Mouse (Mus musculus): ENCODE data around the gene Enox1.

The Enox1 gene

GRCm38 (mm10) chr14:77371977-77372376, 215.4 kb downstream of the Enox1 start:
- no peak for DNase-seq (ENCODE audit: low spot score)

- DNase-seq (ENCODE audit: low spot score), result no peak
These were observed 216.6 kb downstream of the Enox1 start for GRCm38 (mm10) chr14:77373119-77373518.

DNA sequence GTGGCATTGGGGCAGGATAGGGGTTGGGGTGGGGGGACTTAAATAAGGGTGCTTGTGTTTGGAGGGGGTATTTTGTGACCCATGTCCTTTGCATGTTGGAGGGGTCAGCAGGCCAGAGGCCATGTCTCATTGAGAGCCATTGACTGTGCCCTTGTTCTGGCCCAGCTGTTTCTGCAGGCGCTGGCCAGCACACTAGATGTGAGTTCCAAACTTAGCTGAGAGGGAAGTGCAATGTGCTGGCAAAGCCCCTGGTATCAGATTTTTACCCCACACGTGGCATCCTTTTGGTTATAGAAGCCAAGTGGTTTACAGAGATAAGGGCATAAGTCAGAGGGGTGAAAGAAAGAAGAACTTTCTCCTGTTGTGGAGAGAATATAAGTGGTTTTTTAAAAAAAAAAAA, 218.5 kb downstream of the Enox1 start:
- DNase-seq (ENCODE audit: low spot score), result no peak

DNA sequence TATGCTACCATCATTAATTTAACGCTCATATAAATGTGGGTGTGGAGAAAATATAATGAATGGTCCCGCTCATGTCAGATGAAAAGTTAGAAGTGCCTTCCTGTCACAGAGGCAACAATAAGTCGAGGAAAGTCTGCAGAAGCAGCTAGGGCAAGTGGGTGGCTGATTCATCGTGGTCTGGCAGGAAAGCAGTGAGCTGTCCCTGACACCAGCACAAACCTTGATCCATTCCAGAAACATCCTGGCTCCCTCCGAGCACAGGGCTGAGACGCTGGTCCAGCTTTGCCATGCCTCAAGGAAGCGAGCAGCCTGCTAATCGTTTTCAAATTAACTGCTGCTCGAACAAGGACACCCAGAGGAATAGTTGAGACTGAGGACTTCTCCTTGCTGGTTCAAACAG, 219.1 kb downstream of the Enox1 start:
- DNase-seq (ENCODE audit: low spot score), result no peak

GRCm38 (mm10) chr14:77376731-77377130, 220.2 kb downstream of the Enox1 start:
- no peak for DNase-seq (ENCODE audit: low spot score)

DNA sequence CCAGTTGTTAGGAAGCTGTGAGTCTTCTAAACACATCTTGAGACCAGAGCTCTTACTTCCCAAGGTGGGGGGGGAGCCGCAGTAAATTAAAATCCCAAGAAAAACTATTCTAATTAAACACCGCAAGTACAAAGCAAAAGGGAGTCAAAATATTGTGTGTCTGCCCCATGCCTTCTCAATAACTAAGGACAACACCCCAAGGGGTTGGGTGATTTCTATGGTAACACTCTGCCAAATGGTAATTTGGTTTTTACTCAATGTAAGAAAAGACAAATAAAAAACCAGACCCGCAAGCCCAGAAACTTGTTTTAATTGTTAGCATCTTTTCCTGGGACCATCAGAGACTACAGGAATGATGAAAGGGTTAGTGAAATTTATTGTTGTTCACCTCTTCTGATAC, 220.9 kb downstream of the Enox1 start:
- DNase-seq (ENCODE audit: low spot score), result no peak

DNA sequence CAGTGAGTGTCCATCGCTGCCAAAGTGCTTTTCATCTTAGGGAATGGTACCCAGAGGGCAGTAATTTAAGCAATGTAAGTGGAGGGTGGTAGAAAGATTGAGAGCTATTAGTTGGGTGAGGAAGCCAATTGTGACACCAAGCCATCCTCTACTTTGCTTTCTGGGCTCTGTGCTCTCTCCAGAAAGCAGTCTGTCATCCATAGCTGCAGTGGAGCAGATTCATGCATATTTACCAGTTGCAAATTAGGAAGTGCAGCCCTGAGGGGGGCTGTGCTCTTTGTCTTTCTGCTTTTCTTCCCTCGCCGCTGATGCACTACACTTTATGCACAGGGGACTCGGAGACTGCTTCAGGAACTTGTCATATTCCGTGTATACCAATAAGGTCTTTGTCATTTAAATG, 221.3 kb downstream of the Enox1 start:
- DNase-seq (ENCODE audit: low spot score), result no peak

GRCm38 (mm10) chr14:77381532-77381931, 225.0 kb downstream of the Enox1 start:
- DNase-seq (ENCODE audit: low spot score), result no peak

DNA sequence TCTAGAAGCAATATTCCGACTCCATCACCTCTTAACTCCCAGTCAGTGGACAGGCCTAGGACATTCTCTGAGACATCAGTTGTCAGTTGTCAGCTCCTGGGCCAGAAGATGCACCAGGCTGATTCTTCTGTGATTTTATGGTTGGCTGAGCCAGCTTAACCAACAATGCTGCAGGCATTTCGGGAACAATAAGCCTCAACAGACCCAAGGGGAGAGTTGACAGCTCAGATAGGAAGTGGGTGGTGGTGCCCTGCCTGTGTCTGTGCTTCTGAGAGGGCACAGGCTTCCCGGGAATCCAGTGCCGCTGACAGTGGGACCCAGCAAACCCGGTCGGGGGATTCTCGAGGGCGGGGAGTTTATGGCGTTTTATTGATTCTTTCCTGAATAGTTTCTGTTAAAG, 229.1 kb downstream of the Enox1 start:
- no peak for DNase-seq (ENCODE audit: low spot score)

DNA sequence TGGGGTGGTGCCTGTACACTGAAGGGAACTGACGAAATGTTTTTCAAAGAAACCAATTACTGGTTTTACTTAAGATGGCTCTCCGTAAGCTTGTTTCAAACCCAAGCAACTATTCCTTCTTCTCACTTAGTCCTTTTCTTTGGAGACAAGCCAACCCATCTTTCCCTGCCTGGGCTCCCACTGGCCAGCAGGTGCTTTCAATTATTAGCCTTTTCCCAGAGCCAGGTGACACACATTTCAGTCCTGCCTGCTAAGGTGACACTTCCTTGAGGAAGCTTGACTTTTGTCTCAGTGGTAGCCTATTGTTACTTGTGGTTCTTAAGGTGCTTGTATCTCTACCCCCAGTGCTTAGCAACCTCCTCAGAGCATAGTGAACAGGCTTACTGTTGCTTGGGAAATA, 231.3 kb downstream of the Enox1 start:
- DNase-seq (ENCODE audit: low spot score), result no peak

- DNase-seq (ENCODE audit: low spot score), result no peak
These were observed 232.7 kb downstream of the Enox1 start for GRCm38 (mm10) chr14:77389276-77389675.

DNA sequence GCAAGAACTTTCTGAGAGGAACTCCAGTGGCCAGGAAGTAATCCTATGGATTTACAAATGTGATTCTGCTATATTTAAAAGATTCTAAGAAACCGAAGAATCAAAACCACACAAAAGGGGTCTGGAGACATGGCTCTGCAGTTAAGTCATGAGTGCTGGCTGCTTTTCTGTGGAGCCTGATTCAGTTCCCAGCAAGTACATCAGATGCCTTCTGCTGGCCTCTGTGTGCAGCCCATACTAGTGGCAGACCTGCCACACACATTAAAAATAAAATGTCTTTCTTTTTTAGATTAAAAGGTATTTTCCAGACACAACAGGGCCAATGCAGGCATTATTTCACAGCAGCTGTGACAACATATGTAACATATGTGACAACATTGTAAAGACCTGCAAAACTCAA, 235.9 kb downstream of the Enox1 start:
- DNase-seq (ENCODE audit: low spot score), result no peak

- DNase-seq (ENCODE audit: low spot score), result no peak
These were observed 249.9 kb downstream of the Enox1 start for GRCm38 (mm10) chr14:77406241-77407114.

DNA sequence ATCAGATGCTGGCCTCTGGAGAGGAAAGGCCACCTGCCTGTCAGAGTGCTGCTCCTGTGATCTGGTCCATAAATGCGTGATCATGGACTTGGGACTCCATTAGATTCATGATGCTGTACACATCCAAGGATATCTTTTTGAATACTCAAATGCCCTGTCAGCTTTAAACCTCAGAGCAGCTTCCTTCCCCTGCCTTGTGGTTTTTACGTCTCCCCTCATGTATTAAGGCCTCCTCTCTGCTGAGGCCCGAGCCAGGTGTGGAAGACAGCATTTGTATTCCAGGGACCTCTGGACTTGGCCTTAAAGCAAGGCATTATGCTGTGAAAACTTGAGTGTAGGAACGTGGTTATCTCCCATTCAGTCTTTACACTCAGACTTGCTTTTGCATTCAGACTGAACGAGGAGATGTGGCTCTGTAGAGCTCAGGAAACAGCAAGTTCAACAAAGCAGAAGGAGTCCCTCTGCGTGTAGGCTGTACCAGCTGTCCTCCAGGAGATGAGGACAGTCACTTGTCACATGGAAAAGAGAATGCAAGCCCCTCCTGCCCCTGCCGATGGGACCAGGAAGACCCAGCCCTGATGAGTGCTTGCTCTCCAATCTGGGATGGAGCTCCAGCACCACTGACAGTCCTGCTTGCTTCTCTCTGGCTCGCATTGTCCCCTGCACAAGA, 252.8 kb downstream of the Enox1 start:
- no peak for DNase-seq (ENCODE audit: low spot score)

GRCm38 (mm10) chr14:77410354-77410753, 253.8 kb downstream of the Enox1 start:
- no peak for DNase-seq (ENCODE audit: low spot score)

DNA sequence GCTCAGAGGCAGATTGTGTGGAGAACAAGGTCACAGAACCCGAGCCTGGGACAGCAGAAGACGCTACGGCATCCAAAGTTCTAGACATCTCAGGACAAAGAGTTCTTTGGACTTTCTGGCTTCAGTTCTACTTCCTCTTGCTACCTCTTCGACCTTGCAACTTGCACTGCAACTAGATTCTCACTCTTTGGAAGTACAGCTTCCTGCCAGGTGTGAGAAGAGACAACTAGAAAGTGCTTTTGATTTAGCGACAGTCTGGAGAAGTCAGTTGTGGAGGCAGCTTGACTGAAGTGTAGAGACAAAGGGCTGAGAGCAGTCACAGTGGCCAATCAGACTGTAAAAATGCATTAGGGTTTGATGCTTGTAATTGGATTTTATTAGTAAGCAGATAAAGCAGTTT, 256.5 kb downstream of the Enox1 start:
- DNase-seq (ENCODE audit: low spot score), result no peak

GRCm38 (mm10) chr14:77416358-77416757, 259.8 kb downstream of the Enox1 start:
- DNase-seq (ENCODE audit: low spot score), result no peak

- no peak for DNase-seq (ENCODE audit: low spot score)
These were observed 264.5 kb downstream of the Enox1 start for GRCm38 (mm10) chr14:77421031-77421430.

- no peak for DNase-seq (ENCODE audit: low spot score)
These were observed 266.6 kb downstream of the Enox1 start for GRCm38 (mm10) chr14:77423194-77423593.

DNA sequence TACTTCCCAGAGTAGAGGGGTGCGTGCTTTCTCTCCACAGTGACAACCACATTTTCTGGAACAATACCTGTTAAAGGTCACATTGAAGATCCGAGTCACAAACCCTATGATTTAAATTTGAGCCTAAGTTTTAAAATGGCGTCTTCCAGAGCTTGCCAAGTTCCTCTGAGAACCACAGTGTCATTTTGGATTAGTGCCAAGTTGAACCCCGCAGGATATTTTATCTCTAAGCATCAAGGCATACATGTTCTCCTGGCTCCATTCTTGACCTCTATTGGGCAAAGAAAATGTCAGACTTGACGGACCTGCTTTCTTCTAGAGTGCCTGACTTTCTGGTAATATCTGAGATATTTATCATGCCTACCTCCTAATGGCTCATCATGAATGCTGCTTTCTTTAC, 282.9 kb downstream of the Enox1 start:
- DNase-seq (ENCODE audit: low spot score), result no peak

DNA sequence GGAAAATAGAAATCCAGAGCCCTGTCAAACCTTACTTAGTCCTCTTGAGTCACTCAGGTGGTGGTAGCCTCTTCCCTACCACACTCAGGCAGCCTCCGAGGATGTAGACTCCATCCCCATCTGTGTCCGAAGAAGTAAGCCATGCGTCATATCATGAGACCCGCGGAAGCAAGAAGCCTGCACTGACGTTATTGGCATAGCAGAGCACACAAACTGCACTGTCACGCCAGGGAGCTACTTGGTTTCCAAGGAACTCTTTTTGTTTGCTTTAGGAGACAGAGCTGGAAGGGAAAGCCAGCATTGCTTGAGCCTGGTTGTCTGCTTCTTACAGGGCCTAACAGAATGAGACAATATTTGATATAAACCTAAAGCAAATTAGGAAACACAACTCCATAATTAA, 284.2 kb downstream of the Enox1 start:
- no peak for DNase-seq (ENCODE audit: low spot score)

DNA sequence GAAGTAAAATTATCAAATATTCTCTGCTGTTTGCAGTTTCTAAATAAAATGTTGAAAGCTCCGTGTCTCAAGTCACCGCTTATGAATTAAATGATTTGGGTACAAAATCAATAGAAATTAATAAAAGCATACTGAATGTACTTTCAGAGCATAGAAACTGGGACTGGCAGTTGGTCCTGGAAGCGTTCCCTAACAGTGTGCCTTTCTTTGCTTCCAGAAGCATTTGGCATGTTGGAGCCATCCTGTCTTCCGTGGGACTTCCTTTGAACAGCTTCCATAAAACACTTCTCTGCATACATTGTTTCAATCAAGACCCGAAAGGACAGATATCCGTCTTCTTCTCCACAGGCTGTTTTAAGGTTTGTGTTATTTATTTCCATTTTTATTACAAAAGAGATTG, 285.0 kb downstream of the Enox1 start:
- no peak for DNase-seq (ENCODE audit: low spot score)

GRCm38 (mm10) chr14:77448001-77448400, 291.4 kb downstream of the Enox1 start:
- no peak for DNase-seq (ENCODE audit: low spot score)

- DNase-seq (ENCODE audit: low spot score), result no peak
These were observed 295.4 kb downstream of the Enox1 start for GRCm38 (mm10) chr14:77451916-77452315.
